Mouse (Mus musculus): ENCODE measurements at regions not wholly inside any gene's neighbourhood (a gene's known extent, or its start where the extent isn't known, plus 50 kb on each side); places are given as distances from the start of the nearest gene placed in this dataset.

DNA sequence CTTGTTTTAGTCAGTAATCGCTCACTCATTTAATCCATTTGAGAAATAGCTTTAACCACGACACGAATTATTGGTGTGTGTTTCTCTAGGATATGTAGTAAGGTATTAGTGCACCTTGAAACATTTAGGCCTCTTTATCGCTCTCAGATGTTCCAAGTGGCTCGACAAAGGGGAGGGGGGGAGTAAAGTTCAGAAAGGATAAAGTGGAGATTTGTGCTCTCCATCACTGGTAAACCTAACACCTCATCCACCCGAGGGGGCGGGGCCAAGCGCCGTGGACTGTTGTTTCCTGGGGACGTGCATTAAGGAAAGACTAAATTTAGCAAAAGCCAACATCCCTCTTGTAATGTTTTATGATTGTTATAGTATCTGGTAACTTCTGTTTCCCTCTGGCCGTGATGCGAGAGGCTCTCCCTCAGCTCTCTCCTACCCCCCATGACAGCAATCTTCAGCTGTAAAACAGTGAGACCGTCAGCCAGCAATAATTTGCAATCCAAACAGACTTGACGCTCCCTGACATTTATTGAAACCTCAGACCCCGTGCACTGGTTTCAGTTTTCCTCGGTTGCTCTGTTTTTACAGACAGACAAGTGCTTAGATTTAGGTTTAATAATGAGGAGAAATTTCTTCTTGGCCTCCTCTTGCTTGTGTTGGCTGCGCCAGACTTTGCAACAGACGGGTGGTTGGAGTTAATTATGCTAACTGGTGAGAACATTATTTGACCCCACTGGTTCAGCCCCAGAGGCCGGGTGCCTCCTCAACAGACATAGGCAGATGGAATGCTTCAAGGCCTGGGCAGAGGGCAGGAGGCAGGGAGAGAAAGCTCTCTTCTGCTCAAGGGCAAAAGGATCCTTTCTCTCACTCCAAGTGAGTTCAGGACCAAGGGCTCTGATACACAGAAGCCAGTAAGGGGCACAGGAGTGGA, 542.8 kb upstream of the Sox9 start:
- no peak for DNase-seq (ENCODE audit: low spot score)

DNA sequence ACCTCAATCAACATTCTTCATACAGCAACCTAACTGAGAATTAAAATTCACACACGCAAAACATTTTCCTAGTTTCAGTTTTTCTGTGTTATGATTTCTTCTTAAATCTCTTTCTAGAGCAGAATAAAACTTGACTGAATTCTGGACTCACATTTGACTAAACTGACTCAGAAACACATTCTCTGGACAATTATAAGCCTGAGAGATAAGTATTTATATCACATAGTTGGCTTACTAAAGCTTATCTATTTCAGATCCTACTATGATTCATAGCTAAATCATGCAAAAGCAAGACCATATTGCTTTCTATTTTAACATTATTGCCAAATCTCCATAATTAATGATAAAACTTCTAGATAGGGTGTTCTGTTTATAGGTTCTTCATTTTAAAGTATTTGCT, 529.5 kb upstream of the Sox9 start:
- DNase-seq (ENCODE audit: low spot score) = no peak

DNA sequence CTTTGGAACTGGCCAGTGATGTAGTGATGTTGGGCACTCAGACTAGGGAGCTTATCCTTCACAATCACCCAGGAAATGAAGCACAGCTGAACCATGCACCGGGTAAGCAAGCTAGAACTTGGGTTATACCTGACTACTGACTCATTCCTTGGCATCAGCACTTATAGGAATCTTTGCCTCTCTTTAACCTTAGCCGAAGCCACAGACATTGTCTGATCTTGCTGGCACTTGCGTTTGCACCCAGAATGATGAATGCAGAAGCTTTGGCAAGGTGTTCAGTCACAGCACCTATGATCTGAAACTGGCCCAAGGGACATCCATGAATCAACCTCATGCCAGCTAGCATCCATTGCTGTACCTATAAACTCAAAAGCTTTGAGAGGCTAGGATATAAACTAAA, 529.0 kb upstream of the Sox9 start:
- DNase-seq (ENCODE audit: low spot score) = no peak

- DNase-seq (ENCODE audit: low spot score) = no peak
These were observed 525.7 kb upstream of the Sox9 start for GRCm38 (mm10) chr11:112256326-112256725.

DNA sequence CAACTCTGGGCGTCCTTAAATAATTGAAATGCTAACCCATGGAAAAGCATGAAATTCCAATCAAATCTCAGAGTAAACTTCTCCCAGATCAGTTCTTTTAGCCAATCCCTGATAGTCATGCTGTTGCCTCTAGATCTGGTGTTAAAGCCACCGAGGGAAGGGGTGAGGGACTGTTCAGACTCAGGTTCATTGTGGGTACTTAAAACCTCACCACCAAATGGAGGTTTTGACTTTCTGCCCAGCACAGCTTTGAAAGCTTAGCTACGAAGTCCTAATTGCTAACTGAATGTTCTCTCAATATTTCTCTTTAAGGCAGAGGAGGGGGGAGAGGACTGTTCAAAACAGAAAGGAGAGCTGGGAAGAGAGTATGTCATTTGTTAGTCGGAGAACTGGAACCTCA, 517.9 kb upstream of the Sox9 start:
- no peak for DNase-seq (ENCODE audit: low spot score)

GRCm38 (mm10) chr11:112270911-112271310, 511.1 kb upstream of the Sox9 start:
- DNase-seq (ENCODE audit: low spot score) = no peak

DNA sequence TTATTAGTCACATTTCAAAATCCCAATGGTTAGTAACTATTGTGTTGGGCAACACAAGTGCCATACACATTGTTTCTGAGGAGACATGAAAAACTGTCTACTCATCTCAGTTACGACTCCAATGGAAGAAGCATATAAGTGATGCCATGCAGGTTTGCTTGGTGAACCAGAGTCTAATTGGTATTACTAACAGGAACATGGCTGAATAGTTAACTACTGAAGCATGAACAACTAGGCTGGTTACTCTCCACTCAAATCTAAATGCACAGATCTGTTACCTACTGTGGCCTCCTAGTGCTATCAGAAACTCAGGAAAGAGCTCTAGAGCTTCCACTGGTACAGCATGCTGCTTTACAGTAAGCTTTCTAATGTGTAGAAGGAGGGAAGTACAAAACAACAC, 503.5 kb upstream of the Sox9 start:
- no peak for DNase-seq (ENCODE audit: low spot score)

DNA sequence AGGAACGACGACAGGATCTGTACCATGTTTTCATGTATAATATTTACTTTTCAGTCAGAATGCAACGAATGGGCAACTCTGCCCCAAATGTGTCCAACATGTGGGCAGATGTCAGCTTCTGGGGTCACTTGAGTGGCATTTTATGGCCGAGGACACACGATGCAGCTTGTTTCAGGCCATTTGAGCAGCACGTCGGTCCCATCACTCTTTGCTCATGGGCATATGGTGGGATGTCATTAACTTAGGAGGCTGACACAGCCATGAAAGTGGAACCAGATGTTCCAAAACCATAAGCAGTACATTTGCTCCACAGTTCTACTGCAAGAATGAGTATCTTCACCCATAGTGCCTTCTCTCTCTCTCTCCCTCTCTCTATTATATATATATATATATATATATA, 499.1 kb upstream of the Sox9 start:
- no peak for DNase-seq (ENCODE audit: low spot score)

- DNase-seq (ENCODE audit: low spot score) = no peak
These were observed 483.1 kb upstream of the Sox9 start for GRCm38 (mm10) chr11:112298901-112299341.

GRCm38 (mm10) chr11:112303091-112303490, 478.9 kb upstream of the Sox9 start:
- DNase-seq (ENCODE audit: low spot score) = no peak

DNA sequence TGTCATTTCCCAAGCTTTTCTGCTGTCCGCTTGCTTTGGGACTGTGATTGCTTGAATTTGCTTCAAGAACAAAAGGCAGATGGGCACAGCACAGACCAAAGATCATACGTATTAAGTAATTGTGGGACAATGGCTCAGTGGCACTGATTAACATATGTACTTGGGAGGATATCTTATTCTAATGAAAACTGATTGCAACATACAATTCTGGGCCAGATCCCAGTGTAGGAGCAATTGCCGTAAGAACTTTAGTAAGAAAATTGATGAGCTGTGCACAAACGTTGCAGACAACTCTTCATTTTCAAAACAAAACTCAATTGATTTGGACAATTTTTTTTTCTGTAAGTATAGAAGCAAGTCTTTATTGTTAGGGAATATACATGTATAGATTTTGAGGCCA, 456.2 kb upstream of the Sox9 start:
- no peak for DNase-seq (ENCODE audit: low spot score)

GRCm38 (mm10) chr11:112327606-112328005, 454.4 kb upstream of the Sox9 start:
- no peak for DNase-seq (ENCODE audit: low spot score)

GRCm38 (mm10) chr11:112345133-112345532, 436.9 kb upstream of the Sox9 start:
- no peak for DNase-seq (ENCODE audit: low spot score)

DNA sequence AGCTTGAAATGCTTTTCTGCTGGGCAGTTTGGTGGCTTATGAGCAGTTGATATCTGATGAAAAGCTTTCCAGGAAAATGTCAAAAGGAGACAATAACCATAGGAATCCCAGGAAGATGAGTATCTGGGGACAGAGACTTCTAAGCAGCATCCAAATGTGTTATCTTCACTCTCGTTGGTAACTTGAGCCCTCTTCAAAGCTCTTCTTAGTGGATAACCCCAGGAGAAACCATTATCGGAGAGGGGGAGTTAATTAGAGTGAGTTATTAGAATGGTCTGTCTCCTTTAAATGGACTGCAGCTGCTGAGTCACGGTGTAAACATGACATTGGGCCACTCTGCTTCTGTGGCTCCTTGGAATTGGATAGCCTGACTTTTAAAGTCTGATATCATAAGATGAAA, 436.4 kb upstream of the Sox9 start:
- DNase-seq (ENCODE audit: low spot score) = no peak

DNA sequence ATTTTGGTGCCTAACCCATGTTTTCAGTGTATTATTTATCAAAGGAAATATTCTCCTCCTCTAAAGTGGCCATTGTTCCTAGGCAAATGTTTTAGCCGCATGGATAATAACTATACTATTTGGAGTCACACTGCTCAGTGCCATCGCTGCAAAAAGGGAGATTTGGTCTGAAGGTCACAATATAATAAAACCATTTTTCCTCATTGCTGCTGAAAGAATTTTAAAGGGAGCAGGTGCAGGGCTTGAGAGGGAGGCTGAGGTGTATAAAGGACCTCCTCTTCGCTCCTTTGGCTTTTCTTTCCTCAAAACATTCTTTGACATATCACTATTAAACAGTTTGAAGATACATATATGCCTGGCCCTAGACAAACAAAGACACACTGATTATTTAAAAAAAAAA, 435.9 kb upstream of the Sox9 start:
- no peak for DNase-seq (ENCODE audit: low spot score)

- no peak for DNase-seq (ENCODE audit: low spot score)
These were observed 435.5 kb upstream of the Sox9 start for GRCm38 (mm10) chr11:112346532-112346931.

DNA sequence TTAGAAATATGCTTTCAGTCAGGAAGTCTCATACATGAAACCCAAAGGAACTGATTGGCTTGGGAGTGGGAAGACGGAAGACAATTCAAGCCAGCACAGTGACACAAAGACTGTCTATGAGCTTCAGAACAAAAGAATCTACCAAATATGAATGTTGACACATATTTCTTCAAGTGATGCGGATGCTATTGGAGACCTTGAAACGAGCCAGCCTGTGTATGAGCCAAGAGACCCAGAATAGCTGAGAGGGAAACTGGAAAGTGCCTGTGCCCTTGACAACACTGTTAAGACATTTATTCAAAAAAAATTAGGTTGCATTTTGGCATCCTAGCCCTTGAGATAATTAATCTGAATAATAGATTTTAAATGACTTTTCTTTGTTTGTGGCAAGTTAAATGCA, 426.7 kb upstream of the Sox9 start:
- DNase-seq (ENCODE audit: low spot score) = no peak

- DNase-seq (ENCODE audit: low spot score) = no peak
These were observed 415.3 kb upstream of the Sox9 start for GRCm38 (mm10) chr11:112366715-112367114.

GRCm38 (mm10) chr11:112370941-112371340, 411.1 kb upstream of the Sox9 start:
- DNase-seq (ENCODE audit: low spot score) = no peak

GRCm38 (mm10) chr11:112400069-112400468, 382.0 kb upstream of the Sox9 start:
- DNase-seq (ENCODE audit: low spot score) = no peak

GRCm38 (mm10) chr11:112407681-112408080, 374.3 kb upstream of the Sox9 start:
- no peak for DNase-seq (ENCODE audit: low spot score)

DNA sequence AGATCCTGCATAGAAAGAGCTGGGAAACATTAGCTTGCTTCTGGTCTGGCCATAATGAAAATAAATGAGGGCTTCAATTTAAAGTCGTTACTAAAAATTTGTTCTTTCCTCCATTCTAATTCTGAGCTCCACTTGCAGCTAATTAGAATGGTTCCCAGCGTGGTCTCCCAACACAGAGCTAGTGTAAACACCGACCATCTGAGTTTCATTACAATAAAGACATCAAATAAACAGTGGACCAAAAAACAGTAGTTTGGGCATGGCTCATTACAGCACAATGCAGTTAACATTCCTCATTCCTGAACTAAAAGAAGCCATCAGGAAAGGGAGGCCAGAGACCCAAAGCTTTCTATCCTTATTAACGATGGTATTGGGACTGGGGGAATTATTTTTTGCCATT, 369.6 kb upstream of the Sox9 start:
- DNase-seq (ENCODE audit: low spot score) = no peak

- DNase-seq (ENCODE audit: low spot score) = no peak
These were observed 339.4 kb upstream of the Sox9 start for GRCm38 (mm10) chr11:112442639-112443038.

DNA sequence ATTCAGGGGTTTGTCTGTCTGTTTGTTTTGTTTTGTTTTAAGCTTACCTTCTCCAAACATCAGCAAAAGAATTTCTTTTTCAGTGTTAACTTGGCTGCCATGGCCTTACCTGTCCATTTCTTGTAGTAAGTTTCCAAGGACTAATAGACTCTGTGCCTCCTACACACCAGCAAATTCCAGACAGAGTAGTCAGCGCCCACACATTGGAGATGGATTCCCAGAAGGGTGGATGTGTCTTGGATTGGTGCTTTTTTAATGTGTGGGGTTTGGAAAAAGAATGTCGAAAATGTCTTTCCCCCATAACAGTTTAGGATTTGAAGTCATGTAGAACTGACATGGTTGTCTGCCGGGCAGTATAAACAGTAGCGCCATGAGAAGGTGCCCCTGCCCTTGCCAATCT, 338.1 kb upstream of the Sox9 start:
- no peak for DNase-seq (ENCODE audit: low spot score)

All from spleen, adult 12 weeks (tissue).